Mouse (Mus musculus) MEL (cell line): ENCODE data around the gene Tbc1d5. TPM values are rescaled to one million over a fixed set of nuclear protein-coding genes. Genes with fewer than 3 reads are reported as not detected.

Experiments used
- DNase-seq: peaks from one replicate; pipeline ENCODE4 v3.0.0; 2011; ENCODE audit warnings: low read depth, low spot score
- H3K27ac ChIP-seq: 2 replicates; pipeline ENCODE4 v1.5.1; 2012; ENCODE audit warnings: low read depth, mild to moderate bottlenecking, control low read depth, low read length, moderate library complexity; ENCODE audit not compliant: control insufficient read depth
- H3K27me3 ChIP-seq, 2 experiments: fragments of 150-350 bp in 1 of 2; sonication (generic) in 1 of 2; 2 replicates each; pipeline ENCODE4 v1.6.1; 2012; ENCODE audit warnings: low read length in 2 of 2, mild to moderate bottlenecking in 2 of 2, improper control_type of control experiment in 1 of 2, moderate library complexity in 1 of 2; ENCODE audit not compliant: insufficient read depth in 2 of 2, control insufficient read depth in 1 of 2
- H3K36me3 ChIP-seq, 2 experiments: 2 replicates each; pipeline ENCODE4 v1.6.1; 2012 to 2014; ENCODE audit warnings: low read length in 2 of 2, improper control_type of control experiment in 1 of 2, inconsistent platforms in 1 of 2, mild to moderate bottlenecking in 1 of 2; ENCODE audit not compliant: insufficient read depth in 2 of 2, control insufficient read depth in 1 of 2
- H3K4me1 ChIP-seq, 2 experiments: fragments of 150-350 bp in 1 of 2; sonication (generic) in 1 of 2; 2 replicates each; pipeline ENCODE4 v1.6.1; 2012; ENCODE audit warnings: low read length in 2 of 2, improper control_type of control experiment in 1 of 2, mild to moderate bottlenecking in 1 of 2; ENCODE audit not compliant: insufficient read depth in 2 of 2, control insufficient read depth in 1 of 2
- H3K4me3 ChIP-seq, 2 experiments: fragments of 150-350 bp in 1 of 2; sonication (generic) in 1 of 2; 2 replicates each; pipeline ENCODE4 v1.5.1; 2012; ENCODE audit warnings: low read depth in 2 of 2, low read length in 2 of 2, mild to moderate bottlenecking in 2 of 2, moderate library complexity in 2 of 2, control low read depth in 1 of 2, improper control_type of control experiment in 1 of 2; ENCODE audit not compliant: control insufficient read depth in 1 of 2, insufficient read depth in 1 of 2
- H3K79me2 ChIP-seq: 2 replicates; pipeline ENCODE4 v1.6.1; 2012; ENCODE audit warnings: mild to moderate bottlenecking, low read length, moderate library complexity; ENCODE audit not compliant: control insufficient read depth, poor library complexity, insufficient read depth
- H3K9ac ChIP-seq: 2 replicates; pipeline ENCODE4 v1.6.1; 2012; ENCODE audit warnings: low read depth, mild to moderate bottlenecking, control low read depth, low read length, moderate library complexity; ENCODE audit not compliant: control insufficient read depth, poor library complexity, severe bottlenecking
- H3K9me3 ChIP-seq: fragments of 150-350 bp; sonication (generic); replicated peaks from 2 replicates; pipeline ENCODE4 v1.6.1; 2012; ENCODE audit warnings: mild to moderate bottlenecking, low read length, improper control_type of control experiment, moderate library complexity; ENCODE audit not compliant: insufficient read depth
- CTCF ChIP-seq, 3 experiments: IDR thresholded peaks in 2 of 3; conservative IDR thresholded peaks in 1 of 3; 2 replicates each; pipeline ENCODE4 v1.5.1; 2011 to 2012; ENCODE audit warnings: low read length in 3 of 3, low read depth in 2 of 3, mild to moderate bottlenecking in 2 of 3, improper control_type of control experiment in 1 of 3, inconsistent platforms in 1 of 3, mixed read lengths in 1 of 3, moderate library complexity in 1 of 3; ENCODE audit not compliant: control insufficient read depth in 1 of 3, insufficient read depth in 1 of 3, poor library complexity in 1 of 3, severe bottlenecking in 1 of 3
- E2F4 ChIP-seq: IDR thresholded peaks from 2 replicates; pipeline ENCODE4 v1.6.1; 2011; ENCODE audit warnings: low read depth, low read length, improper control_type of control experiment, borderline replicate concordance
- ELF1 ChIP-seq: IDR thresholded peaks from 2 replicates; pipeline ENCODE4 v1.6.1; 2014; ENCODE audit warnings: low read depth, mild to moderate bottlenecking, inconsistent platforms, low read length, improper control_type of control experiment, moderate library complexity
- GATA1 ChIP-seq: IDR thresholded peaks from 2 replicates; pipeline ENCODE4 v1.6.1; 2011; ENCODE audit warnings: low read depth, low read length, improper control_type of control experiment
- HCFC1 ChIP-seq: IDR thresholded peaks from 2 replicates; pipeline ENCODE4 v1.6.1; 2012; ENCODE audit warnings: low read depth, mild to moderate bottlenecking, inconsistent platforms, low read length, improper control_type of control experiment, moderate library complexity
- MYC ChIP-seq: IDR thresholded peaks from 2 replicates; pipeline ENCODE4 v1.6.1; 2011; ENCODE audit warnings: low read depth, mild to moderate bottlenecking, low read length, improper control_type of control experiment, moderate library complexity
- NRF1 ChIP-seq: IDR thresholded peaks from 2 replicates; pipeline ENCODE4 v1.6.1; 2014; ENCODE audit warnings: low read depth, mild to moderate bottlenecking, inconsistent platforms, low read length, improper control_type of control experiment, moderate library complexity; ENCODE audit not compliant: poor library complexity, insufficient read depth, severe bottlenecking
- SIN3A ChIP-seq: IDR thresholded peaks from 2 replicates; pipeline ENCODE4 v1.6.1; 2012; ENCODE audit warnings: low read length, improper control_type of control experiment, inconsistent platforms
- TCF12 ChIP-seq: IDR thresholded peaks from 2 replicates; pipeline ENCODE4 v1.6.1; 2014; ENCODE audit warnings: low read depth, mild to moderate bottlenecking, inconsistent platforms, low read length, improper control_type of control experiment, moderate library complexity
- UBTF ChIP-seq: IDR thresholded peaks from 2 replicates; pipeline ENCODE4 v1.6.1; 2012; ENCODE audit warnings: low read depth, mild to moderate bottlenecking, inconsistent platforms, low read length, improper control_type of control experiment, moderate library complexity, borderline replicate concordance; ENCODE audit not compliant: insufficient read depth
- polyA plus RNA-seq, 2 experiments: library from polyadenylated mRNA; stranded (reverse) in 1 of 2; unstranded in 1 of 2; fragments of >175 nt in 1 of 2; fragments of >200 nt in 1 of 2; gene quantifications; 2 replicates each; pipeline versions ENCODE4 v1.2.1 to v1.2.4; 2012; ENCODE audit warnings: low replicate concordance in 2 of 2, low read depth in 1 of 2; ENCODE audit not compliant: insufficient read length in 2 of 2, insufficient read depth in 1 of 2, missing spikeins in 1 of 2
- total RNA-seq: library from RNA; depleted of rRNA; stranded (reverse); fragments of 300-350 nt; gene quantifications from 2 replicates; pipeline ENCODE4 v1.2.3, GENCODE M21; 2012

Tbc1d5 gene
- total and polyA plus RNA-seq, 3 experiments, result 5.4 to 116 (median 8.2) TPM

DNA sequence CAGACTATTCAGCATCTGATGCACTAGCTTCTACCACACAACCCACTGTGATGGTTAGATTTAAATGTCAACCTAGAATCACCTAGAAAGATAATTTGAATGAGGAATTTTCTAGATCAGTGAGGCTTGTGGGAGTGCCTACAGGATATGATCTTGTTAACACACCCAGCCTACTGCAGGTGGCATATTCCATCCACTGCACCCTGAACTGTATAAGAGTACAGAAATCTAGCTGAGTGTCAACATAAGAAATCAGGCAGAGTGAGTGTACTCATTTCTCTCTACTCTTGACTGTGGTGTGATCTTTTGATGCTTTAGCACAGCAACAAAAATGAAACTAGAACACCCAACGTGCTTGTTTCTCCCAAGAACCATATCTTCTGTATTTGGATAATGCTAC lies 6.8 kb downstream of the Tbc1d5 start:
- Histone ChIP-seq H3K27ac (no peak overlapping the region), H3K27me3 (no peaks in the 10 kb centered on the region), H3K9ac (no peak overlapping the region), H3K4me3 (no peak overlapping the region), H3K36me3 (peaks cover 0 to 21% of the 10 kb centered on the region in 2 experiments; a peak in 2 of 4 replicates), H3K79me2 (peaks cover 19% of the 10 kb centered on the region), H3K9me3 (no peaks in the 10 kb centered on the region), H3K4me1 (peaks cover 2 to 8% of the 10 kb centered on the region in 2 experiments; a peak in 3 of 4 replicates)
- DNase-seq, result no peak
- TF ChIP-seq NRF1, result no peak
- no peak for TF ChIP-seq UBTF

DNA sequence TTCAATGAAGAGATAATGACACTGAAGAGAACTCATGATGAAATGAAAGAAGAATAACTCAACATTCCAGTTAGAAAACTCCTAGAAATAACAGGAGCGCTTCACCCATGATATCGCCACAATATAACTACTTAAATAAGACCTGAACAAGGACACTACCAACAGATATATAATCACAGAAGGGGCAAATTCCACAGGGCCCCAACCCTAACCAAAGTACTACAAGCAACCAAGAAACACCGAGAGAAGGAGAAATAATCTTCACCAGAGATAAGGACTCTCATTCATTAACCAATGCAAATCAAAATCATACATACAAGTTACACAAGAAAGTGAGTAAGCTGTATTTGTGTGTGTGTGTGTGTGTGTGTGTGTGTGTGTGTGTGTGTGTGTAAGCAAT lies 7.6 kb downstream of the Tbc1d5 start:
- H3K27ac ChIP-seq, result no peak overlapping the region
- H3K9me3 ChIP-seq, result no peaks in the 10 kb centered on the region
- H3K27me3 ChIP-seq, result no peaks in the 10 kb centered on the region
- no peak overlapping the region for H3K4me3 ChIP-seq
- peaks cover 16% of the 10 kb centered on the region for H3K79me2 ChIP-seq
- H3K36me3 ChIP-seq, result peaks cover 0 to 18% of the 10 kb centered on the region in 2 experiments; a peak in 2 of 4 replicates
- no peak overlapping the region for H3K9ac ChIP-seq
- DNase-seq, result no peak
- TF ChIP-seq ELF1 (no peak), GATA1 (no peak), HCFC1 (no peak), CTCF (IDR thresholded peaks at IDR 0.05 in 2 of 3, conservative IDR thresholded peaks at IDR 0.05 in 1 of 3; ENCODE audit: control insufficient read depth in 1 of 3, insufficient read depth in 1 of 3, low read depth in 2 of 3, low read length in 3 of 3, poor library complexity in 1 of 3, severe bottlenecking in 1 of 3) (no peak), TCF12 (no peak)
- peaks cover 0 to 8% of the 10 kb centered on the region in 2 experiments; a peak in 3 of 4 replicates for H3K4me1 ChIP-seq

- H3K36me3 ChIP-seq, result peaks cover 0 to 14% of the 10 kb centered on the region in 2 experiments; a peak in 2 of 4 replicates
- H3K27ac ChIP-seq, result no peak overlapping the region
- peaks cover 15% of the 10 kb centered on the region for H3K79me2 ChIP-seq
- no peaks in the 10 kb centered on the region for H3K27me3 ChIP-seq
- no peaks in the 10 kb centered on the region for H3K9me3 ChIP-seq
- H3K9ac ChIP-seq, result no peak overlapping the region
- TF ChIP-seq E2F4 (no peak), CTCF (IDR thresholded peaks at IDR 0.05 in 2 of 3, conservative IDR thresholded peaks at IDR 0.05 in 1 of 3; ENCODE audit: control insufficient read depth in 1 of 3, insufficient read depth in 1 of 3, low read depth in 2 of 3, low read length in 3 of 3, poor library complexity in 1 of 3, severe bottlenecking in 1 of 3) (no peak), SIN3A (no peak), TCF12 (no peak), MYC (no peak)
- TF ChIP-seq, all 39 proteins: peak for 0
- Histone ChIP-seq H3K4me3 (no peak overlapping the region), H3K4me1 (peaks cover 0 to 3% of the 10 kb centered on the region in 2 experiments; a peak in 2 of 4 replicates)
- DNase-seq, result no peak
Observed at GRCm38 (mm10) chr17:51169911-51170310, 9.2 kb downstream of the Tbc1d5 start.
